Mouse (Mus musculus) thymus, adult 18-20 months (tissue): Measurements from ENCODE around the gene Rimbp2.
A peak's percentile ranks its signal among the peaks of the same experiment; 100 is the strongest.
"Not testable (repeated sequence)": the region's sequence is repeated elsewhere in the genome, so short reads cannot be mapped to it uniquely, and the experiment has no call there.

Source experiments
- DNase-seq, 2 experiments: peaks; one replicate each; pipeline ENCODE4 v3.0.0; 2022; ENCODE audit warnings: mixed read lengths in 2 of 2

Rimbp2 gene

GRCm38 (mm10) chr5:128953278-128954070 lies at the start of gene Rimbp2:
Gene Rimbp2, minus strand, starts transcription at chr5:128953486.
- DNase-seq, result no peak

GRCm38 (mm10) chr5:129002571-129003011 lies 49.3 kb upstream of the Rimbp2 start:
- no peak for DNase-seq

- DNase-seq, result no peak
Observed at GRCm38 (mm10) chr5:129000706-129001468, 47.6 kb upstream of the Rimbp2 start.

- no peak for DNase-seq
Observed at GRCm38 (mm10) chr5:128987141-128987954, 34.1 kb upstream of the Rimbp2 start.

DNA sequence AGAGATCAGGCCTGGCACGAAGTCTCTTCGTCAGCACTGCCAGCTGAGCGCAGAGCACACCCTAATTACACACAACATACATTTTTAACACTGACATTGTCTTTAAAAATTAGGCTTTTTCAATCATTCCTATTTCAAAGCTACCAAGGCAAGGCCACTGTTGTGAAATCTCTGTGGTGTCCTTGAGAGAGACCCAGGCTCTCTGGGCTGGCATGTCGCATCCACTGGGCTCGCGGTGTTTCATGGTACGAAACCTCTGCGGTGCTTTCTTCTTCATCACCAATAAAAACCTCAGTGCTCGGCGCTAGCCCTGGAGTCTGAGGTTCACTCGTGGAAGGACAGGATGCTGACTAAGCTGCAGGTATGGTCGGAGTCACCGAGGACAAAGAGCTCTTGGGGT lies 32.7 kb upstream of the Rimbp2 start:
- DNase-seq, result no peak

GRCm38 (mm10) chr5:128984536-128984935 lies 31.2 kb upstream of the Rimbp2 start:
- DNase-seq, result no peak

- peak in 1 of 2 experiments; percentile 24 for DNase-seq
Observed at GRCm38 (mm10) chr5:128981607-128982006, 28.3 kb upstream of the Rimbp2 start.

DNA sequence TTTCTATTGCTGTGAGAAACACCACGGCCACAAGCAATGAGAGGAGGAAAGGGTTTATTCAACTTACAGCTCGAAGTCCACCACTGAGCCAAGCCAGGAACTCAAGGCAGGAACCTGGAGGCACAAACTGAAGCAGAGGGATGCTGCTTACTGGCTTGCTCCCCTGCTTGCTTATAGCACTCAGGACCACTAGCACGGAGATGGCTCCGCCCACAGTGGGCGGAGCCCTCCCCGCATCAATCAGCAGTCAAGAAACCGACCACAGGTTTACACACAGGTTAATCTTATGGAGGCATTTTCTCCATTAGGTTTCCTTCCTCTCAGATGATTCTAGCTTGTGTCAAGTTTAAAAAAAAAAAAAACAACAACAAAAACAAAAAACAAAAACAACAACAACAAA lies 27.6 kb upstream of the Rimbp2 start:
- no peak for DNase-seq

GRCm38 (mm10) chr5:128978957-128979356 lies 25.7 kb upstream of the Rimbp2 start:
- DNase-seq, result no peak

GRCm38 (mm10) chr5:128977466-128977865 lies 24.2 kb upstream of the Rimbp2 start:
- not testable (repeated sequence) for DNase-seq

- DNase-seq, result no peak
Observed at GRCm38 (mm10) chr5:128976266-128976665, 23.0 kb upstream of the Rimbp2 start.

GRCm38 (mm10) chr5:128971298-128971697 lies 18.0 kb upstream of the Rimbp2 start:
- DNase-seq, result peak in 1 of 2 experiments; percentile 10

DNA sequence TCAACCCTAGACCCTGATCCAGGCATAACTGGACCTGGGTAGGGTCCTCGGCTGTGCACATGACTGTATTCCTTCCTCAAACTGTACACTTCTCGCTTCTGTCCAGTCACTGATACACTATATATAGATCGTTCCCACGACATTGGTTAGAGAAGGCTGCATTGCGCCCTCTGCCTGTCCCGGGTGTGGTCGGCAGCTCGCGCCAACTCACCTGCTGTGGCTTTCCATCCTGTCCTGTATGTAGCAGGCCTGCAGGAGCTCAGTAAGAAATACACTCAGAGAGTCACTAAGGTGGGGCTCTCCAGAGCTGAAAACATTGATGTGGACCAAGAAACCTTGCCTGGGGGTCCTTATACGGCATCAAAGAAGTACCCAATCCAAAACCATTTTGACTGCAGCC lies 17.6 kb upstream of the Rimbp2 start:
- DNase-seq, result no peak

GRCm38 (mm10) chr5:128964353-128964752 lies 11.1 kb upstream of the Rimbp2 start:
- DNase-seq, result no peak

DNA sequence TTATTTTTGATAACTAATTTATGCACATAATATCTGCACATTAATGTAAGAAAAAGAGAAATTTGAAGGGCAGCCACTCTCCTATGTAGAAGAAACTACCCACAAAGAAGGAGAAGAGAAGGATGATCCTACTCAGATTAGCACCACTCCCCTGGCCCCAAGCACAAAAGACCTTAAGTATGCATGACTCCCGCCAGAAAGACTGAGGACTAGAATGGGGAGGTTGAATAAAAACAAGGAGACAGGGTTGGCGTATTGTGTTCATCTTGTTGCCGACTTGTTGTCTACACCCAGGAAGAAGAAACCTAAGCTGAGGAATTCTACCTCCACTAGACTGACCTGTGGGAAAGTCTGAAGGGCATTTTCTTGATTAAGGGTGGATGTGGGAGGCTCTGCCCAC lies 5.6 kb upstream of the Rimbp2 start:
- no peak for DNase-seq

- DNase-seq, result not testable (repeated sequence)
Observed at GRCm38 (mm10) chr5:128954371-128954770, 1.1 kb upstream of the Rimbp2 start.

- DNase-seq, result no peak
Observed at GRCm38 (mm10) chr5:128952291-128953195, 743 bp downstream of the Rimbp2 start.

DNA sequence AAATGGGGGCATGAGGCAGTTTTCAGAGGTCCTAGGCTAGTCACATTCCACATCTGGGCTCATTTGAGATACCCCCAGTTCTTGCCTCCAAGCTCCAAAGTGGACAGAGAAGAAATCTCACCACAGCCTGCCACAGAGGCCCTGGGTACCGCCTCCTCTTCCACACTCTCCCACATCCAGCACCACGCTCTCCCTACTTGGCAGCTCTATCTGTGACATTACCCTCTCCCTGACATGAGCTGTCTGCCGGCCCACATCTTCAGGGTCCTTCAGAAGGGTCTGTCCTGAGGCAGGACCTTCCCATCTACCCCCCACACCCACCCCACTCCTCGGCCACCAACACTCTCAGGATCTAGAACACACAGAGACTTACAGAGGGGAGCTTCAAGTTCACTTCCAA lies 1.8 kb downstream of the Rimbp2 start:
- no peak for DNase-seq

- DNase-seq, result no peak
Observed at GRCm38 (mm10) chr5:128947093-128947492, 6.2 kb downstream of the Rimbp2 start.

DNA sequence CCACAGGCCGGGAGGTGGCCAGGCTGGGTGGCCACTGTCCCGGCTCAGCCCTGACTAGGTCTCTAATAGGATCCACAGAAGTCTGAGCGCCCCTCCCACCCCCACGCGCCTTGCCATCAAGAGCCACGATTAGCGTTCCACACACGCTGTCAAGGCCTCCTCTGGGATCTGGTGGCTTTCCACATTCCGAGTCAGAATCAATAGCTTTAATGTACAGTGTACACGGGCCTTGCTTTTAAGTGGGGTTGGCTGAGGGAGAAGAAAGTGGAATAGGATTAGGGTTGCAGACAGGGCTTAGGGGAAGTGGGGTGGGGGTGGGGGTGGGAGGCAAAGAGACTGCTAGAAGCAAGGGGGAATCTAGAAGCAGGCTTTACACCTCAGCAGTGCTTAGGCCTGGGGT lies 12.8 kb downstream of the Rimbp2 start:
- no peak for DNase-seq

DNA sequence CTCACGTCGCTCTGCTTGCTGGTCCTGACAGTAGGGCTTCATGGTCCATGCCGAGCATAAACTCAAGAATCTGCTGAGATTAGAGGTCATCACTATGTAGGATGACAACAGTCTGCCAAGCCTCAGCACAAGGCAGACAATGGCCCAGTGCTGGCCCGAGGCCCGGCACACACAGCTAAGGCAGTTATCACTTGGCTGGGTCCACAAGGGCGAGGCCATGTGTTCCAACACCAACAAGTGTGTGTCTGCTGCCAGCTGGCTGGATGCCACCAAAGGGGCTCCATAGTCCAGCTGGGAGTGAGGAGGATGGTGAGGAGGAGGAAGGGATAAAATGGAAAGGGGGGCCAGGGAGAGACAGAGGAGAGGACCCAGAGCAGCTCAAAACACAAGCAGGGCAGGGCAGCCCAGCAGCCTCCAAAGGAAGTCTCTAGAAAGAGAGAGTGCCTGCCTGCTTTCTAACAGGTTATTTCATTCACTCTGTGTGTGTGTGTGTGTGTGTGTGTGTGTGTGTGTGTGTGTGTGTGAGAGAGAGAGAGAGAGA lies 17.9 kb downstream of the Rimbp2 start:
- no peak for DNase-seq

- no peak for DNase-seq
Observed at GRCm38 (mm10) chr5:128932776-128933175, 20.5 kb downstream of the Rimbp2 start.
